Mouse (Mus musculus): ENCODE measurements around the gene Gm8251. TPM values are rescaled to one million over a fixed set of nuclear protein-coding genes. Genes with fewer than 3 reads are reported as not detected.
"Not testable (repeated sequence)": the region's sequence is repeated elsewhere in the genome, so short reads cannot be mapped to it uniquely, and the experiment has no call there.

Gene Gm8251
- 1.3 and 4.2 TPM in 2 replicates for total RNA-seq (2015; ENCODE audit: low replicate concordance)
- total RNA-seq (2017; ENCODE audit: low replicate concordance), result 2.6 and 3.8 TPM in 2 replicates

- no peak for ATAC-seq (replicated peaks; ENCODE audit: low FRiP score, poor library complexity, severe bottlenecking)
Measured at GRCm38 (mm10) chr1:44061836-44062235, at the start of gene Gm8251. Gene Gm8251 (minus strand): TSS chr1:44061936.

DNA sequence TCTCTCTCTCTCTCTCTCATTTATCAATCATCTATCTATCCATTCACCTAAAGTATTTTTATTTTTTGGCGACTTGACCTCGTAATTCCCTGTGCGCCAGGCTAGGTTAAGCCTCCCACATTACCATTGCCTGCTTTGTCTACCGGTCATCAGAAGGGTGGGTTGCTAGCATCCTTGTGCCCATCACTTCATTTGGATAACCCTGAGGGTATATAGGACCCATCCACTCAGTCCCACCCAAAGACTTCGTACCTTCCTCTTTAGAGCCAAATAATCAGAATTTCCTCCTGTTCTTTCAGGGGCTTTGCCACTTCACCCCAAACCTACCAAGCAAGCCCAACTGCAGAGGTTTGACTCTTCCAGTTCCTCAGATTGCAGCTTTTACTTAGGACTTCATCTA is 41.2 kb upstream of the Gm8251 start:
- ATAC-seq (replicated peaks; ENCODE audit: low FRiP score, poor library complexity, severe bottlenecking), result no peak

DNA sequence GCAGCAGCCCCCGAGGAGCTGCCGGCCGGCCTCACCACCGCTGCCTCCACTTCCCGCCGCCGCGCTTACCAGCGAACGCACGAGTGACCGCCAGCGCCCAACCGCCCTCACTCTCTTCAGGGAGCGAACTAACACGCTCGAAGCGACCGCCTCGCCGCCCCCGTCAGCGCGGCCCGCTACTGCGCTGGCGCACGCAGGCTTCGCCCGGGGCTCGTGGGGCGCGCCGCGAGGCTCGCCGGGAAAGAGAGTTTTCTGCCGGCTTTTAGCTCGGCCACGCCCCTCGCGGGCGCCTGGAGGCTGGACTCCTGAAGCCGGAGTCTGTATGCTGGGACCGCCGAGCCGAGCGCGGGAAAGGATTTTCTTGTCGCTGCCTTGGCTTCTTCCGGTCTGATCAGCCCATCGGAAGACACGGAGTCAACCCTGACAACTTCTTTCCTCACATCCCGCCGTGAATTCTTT is 40.6 kb upstream of the Gm8251 start, which contains the start of gene Tex30:
Gene Tex30 (minus strand): TSS at position 183 of the 459 bp plus-strand sequence.
- peak; percentile 97 for ATAC-seq (replicated peaks; ENCODE audit: low FRiP score, poor library complexity, severe bottlenecking)

- peak; percentile 59 for ATAC-seq (replicated peaks; ENCODE audit: low FRiP score, poor library complexity, severe bottlenecking)
Measured at GRCm38 (mm10) chr1:44101448-44102225, 39.9 kb upstream of the Gm8251 start.

DNA sequence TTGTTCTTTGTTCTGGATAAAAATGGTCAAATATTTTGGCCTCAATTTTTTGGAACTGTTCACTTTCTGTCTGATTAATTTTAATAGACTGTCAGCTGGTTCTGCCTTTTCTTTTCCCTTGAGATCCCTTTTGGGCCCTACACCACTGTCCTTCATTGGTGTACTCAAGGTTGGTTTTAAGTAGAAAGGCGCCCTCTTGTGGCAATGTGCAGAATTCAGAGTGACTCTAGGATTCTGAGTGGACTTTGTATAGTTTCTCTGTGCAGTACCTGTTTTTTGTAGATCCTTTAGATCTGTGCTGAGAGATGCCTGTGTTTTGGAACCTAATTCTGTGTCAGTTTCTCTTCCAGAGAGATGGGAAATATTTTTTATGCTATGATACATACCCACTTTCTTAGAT is 2.9 kb upstream of the Gm8251 start:
- no peak; the same call in 1 of the 2 replicates for ATAC-seq (replicated peaks; ENCODE audit: low FRiP score, poor library complexity, severe bottlenecking)

- no peak for ATAC-seq (replicated peaks; ENCODE audit: low FRiP score, poor library complexity, severe bottlenecking)
Measured at GRCm38 (mm10) chr1:44063439-44063838, 1.7 kb upstream of the Gm8251 start.

GRCm38 (mm10) chr1:44057805-44058204 is 3.9 kb downstream of the Gm8251 start:
- no peak for ATAC-seq (replicated peaks; ENCODE audit: low FRiP score, poor library complexity, severe bottlenecking)

GRCm38 (mm10) chr1:44046556-44046955 is 15.2 kb downstream of the Gm8251 start:
- no peak for ATAC-seq (replicated peaks; ENCODE audit: low FRiP score, poor library complexity, severe bottlenecking)

- ATAC-seq (replicated peaks; ENCODE audit: low FRiP score, poor library complexity, severe bottlenecking), result not testable (repeated sequence)
Measured at GRCm38 (mm10) chr1:44045689-44046088, 16.0 kb downstream of the Gm8251 start.

DNA sequence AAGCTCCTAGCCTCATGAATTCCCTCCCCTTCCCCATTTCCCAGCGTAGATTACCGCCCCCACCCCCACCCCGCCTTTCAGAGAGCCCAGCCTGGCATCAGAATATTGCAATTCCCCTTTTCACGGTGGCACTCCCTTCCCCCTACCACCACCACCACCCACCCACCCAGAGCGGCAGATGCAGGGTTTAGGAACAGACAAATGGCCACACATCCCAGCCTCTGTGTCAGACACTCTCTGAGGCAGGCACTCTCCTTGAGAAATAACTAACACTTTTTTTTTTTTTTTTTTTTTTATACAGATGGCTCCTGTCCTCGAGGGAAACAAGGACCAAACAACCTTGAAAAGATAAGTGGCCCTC is 19.2 kb downstream of the Gm8251 start:
- ATAC-seq (replicated peaks; ENCODE audit: low FRiP score, poor library complexity, severe bottlenecking), result no peak

GRCm38 (mm10) chr1:44041797-44042554 is 19.8 kb downstream of the Gm8251 start:
- peak; percentile 65 for ATAC-seq (replicated peaks; ENCODE audit: low FRiP score, poor library complexity, severe bottlenecking)

- no peak for ATAC-seq (replicated peaks; ENCODE audit: low FRiP score, poor library complexity, severe bottlenecking)
Measured at GRCm38 (mm10) chr1:44032948-44033347, 28.8 kb downstream of the Gm8251 start.

DNA sequence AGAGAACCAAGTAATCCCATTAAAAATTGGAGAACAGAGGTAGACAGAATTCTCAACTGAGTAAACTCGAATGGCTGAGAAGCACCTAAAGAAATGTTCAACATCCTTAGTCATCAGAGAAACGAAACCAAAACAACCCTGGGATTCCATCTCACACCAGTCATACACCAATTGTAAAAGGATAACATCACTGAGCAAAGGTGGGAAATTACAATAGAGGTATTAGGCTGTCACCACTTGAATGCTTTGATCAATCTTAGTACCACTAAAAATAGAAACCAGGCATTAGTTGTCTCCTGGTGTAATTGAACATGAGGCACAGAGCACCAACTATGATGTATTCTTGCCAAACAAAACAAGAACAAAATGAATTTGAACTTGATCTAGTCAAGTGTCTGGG is 29.5 kb downstream of the Gm8251 start:
- no peak for ATAC-seq (replicated peaks; ENCODE audit: low FRiP score, poor library complexity, severe bottlenecking)

DNA sequence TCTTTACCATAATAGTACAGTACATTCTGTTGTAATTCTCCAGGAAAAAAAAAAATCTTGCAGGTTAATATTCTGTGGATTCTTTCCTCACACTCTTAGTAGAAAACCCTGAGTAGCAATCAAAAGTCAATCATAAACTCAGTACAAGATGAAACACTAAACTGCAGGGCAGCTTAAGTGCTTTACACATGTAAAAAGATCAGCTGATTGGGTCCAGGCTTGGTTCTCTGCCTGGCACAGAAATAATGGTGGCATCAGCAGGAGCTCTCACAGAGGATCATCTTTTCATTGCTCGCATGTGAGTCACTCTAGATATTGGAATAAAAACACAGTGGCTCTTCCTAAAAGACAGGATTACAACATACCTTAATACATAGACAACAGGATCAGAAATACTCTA is 34.1 kb downstream of the Gm8251 start:
- ATAC-seq (replicated peaks; ENCODE audit: low FRiP score, poor library complexity, severe bottlenecking), result no peak

- no peak for ATAC-seq (replicated peaks; ENCODE audit: low FRiP score, poor library complexity, severe bottlenecking)
Measured at GRCm38 (mm10) chr1:44022656-44023055, 39.1 kb downstream of the Gm8251 start.

DNA sequence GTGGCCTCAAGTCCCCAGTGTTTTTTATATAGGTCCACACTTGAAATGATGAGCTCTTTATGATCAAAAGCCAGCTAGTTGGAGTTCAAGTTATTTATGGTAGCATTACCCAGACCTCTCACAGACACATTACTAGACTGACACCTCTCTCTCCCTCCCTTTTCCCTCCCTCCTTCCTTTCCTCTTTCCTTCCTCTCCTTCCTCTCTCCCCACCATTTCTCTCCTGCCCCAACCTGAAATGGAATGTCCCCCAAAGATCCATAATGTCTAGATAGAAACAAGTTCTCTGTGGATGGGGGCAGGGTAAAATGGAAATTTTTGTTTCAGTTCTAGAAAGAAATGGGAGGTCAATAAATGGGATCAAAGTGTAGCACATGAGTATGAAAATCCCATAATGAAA is 41.8 kb downstream of the Gm8251 start, which contains the start of gene Mettl21c:
Gene Mettl21c (minus strand): TSS at position 101 of the 400 bp plus-strand sequence.
- ATAC-seq (replicated peaks; ENCODE audit: low FRiP score, poor library complexity, severe bottlenecking), result no peak

DNA sequence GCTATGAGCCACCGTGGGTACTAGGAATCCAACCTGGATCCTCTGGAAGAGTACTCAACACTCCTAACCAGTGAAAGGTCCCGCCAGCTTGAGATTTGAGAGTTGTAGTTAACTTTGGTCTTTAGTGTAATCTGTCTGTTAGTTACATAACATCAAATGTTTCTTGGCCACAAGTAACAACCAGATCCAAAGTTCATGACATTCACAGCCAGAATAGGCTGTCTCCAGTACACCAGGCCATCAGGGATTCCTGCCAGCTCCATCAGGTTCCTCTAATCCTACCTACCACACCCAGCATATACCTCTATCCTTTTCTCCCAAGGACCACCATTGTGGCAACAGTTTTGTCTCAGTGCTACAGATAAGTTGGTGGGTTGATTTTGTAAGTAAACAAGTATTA is 46.2 kb downstream of the Gm8251 start:
- no peak for ATAC-seq (replicated peaks; ENCODE audit: low FRiP score, poor library complexity, severe bottlenecking)

Data from erythroblast, adult 5-6 weeks (primary cell).